In genomic region chr12:91517808-91518207, GRCm38 (mm10) we compare ENCODE assay signal across 15 mouse cellular contexts.
"Had no signal": no experiment of that assay in that cellular context is flagged by ENCODE, and none has a peak within 500 bp of the region (broad histone marks: within the 10 kb centered on the region; RNA-seq: fewer than 3 reads in every experiment).

No protein-coding gene starts in this region.

- H3K36me3 ChIP-seq: kidney, embryonic 15.5 days; liver, embryonic 15.5 days; midbrain, embryonic 10.5 days; midbrain, embryonic 15.5 days; neural tube, embryonic 13.5 days had no signal

- H3K9ac ChIP-seq: kidney, embryonic 15.5 days; liver, embryonic 15.5 days; midbrain, embryonic 15.5 days; neural tube, embryonic 13.5 days had no signal

- H3K4me3 ChIP-seq: kidney, embryonic 15.5 days; liver, embryonic 15.5 days; midbrain, embryonic 10.5 days; midbrain, embryonic 15.5 days; neural tube, embryonic 13.5 days had no signal

- H3K4me1 ChIP-seq: kidney, embryonic 15.5 days; liver, embryonic 15.5 days; midbrain, embryonic 15.5 days; neural tube, embryonic 13.5 days had no signal

- DNase-seq: kidney, postnatal 14 days; left cerebral cortex, postnatal 4 days; lung, adult 2 months; lung, postnatal 36 days; right cerebral cortex, adult 18-20 months; right cerebral cortex, postnatal 25 days; thymus, postnatal 4 days had no signal

- H3K27ac ChIP-seq: kidney, embryonic 15.5 days; liver, embryonic 15.5 days; midbrain, embryonic 10.5 days; midbrain, embryonic 15.5 days; neural tube, embryonic 13.5 days; stomach, postnatal 0 days had no signal

- H3K9me3 ChIP-seq: kidney, embryonic 15.5 days; liver, embryonic 15.5 days; midbrain, embryonic 15.5 days had no signal

- H3K27me3 ChIP-seq: kidney, embryonic 15.5 days; liver, embryonic 15.5 days; midbrain, embryonic 15.5 days; neural tube, embryonic 13.5 days had no signal

- H3K4me2 ChIP-seq: kidney, embryonic 15.5 days; liver, embryonic 11.5 days; liver, embryonic 15.5 days; midbrain, embryonic 15.5 days; neural tube, embryonic 13.5 days had no signal

- ATAC-seq: lung, postnatal 0 days; midbrain, embryonic 15.5 days had no signal
